9 mouse cellular contexts compared by ENCODE assay signal in the genomic region with DNA sequence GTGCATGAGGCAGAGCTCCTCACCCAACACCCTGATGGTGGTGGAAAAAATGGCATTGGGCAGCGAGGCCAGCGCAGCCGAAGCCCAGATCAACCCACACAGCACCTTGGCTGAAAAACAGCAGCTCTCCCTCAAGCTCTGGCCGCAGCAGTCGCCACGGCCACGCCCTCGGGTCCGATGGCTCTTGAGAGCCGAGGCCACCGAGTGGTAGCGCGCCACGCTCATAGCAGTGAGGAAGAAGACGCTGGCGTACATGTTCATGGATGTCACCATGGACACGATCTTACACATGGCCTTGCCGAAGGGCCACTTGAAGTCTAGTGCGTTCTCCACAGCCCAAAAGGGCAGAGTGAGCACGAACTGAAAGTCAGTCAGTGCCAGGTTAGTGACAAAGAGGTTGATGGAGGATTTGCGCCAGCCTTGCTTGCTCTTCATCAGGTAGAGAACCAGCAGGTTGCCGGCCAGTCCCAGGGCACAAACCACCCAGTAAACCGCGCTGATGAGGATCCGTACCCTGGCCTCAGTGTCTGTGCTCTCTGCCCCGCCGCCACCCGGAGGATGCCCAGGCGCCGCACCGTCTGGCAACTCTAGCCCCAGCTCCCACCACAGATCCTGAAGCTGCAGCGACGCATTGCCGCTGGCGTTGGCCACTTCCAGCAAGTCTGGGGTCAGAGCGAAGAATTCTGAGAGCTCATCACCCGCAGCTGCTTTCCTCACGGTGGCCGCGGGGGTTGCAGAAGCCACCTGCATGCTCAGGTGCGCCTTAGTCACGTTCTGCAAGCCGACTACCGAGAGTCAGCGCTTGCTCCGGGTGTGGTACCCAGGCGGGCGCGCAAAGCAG. TPM values are rescaled to one million over a fixed set of nuclear protein-coding genes. Genes with fewer than 3 reads are reported as not detected.
A peak's percentile ranks its signal among the peaks of the same experiment; 100 is the strongest.
DNase-seq lines count a peak whose midpoint lies in the region; ATAC-seq lines count a peak whose summit lies in the region.
"Had no signal": no experiment of that assay in that cellular context is flagged by ENCODE, and none has a peak within 500 bp of the region (broad histone marks: within the 10 kb centered on the region; RNA-seq: fewer than 3 reads in every experiment).

No protein-coding gene starts in this region.

- no peak for DNase-seq in heart, postnatal 25 days (ENCODE audit: low spot score)
- peak; percentile 43 for DNase-seq in ZHBTc4 (ENCODE audit: low read depth, low spot score)
- DNase-seq in limb, embryonic 10.5 days (ENCODE audit: low spot score) = peak; percentile 53
- no peak for DNase-seq in thymus, adult 18-20 months
- no peak for DNase-seq in thymus, postnatal 14 days

- no peak overlapping the region for H3K9ac ChIP-seq in heart, embryonic 13.5 days
- peak overlapping the region; percentile 29 for H3K9ac ChIP-seq in forebrain, embryonic 15.5 days (replicated peaks)
- peak overlapping the region; percentile 44 for H3K9ac ChIP-seq in neural tube, embryonic 15.5 days (replicated peaks)

- peaks cover 65% of the 10 kb centered on the region for H3K27me3 ChIP-seq in heart, embryonic 13.5 days (replicated peaks)
- H3K27me3 ChIP-seq in forebrain, embryonic 15.5 days = peaks cover 42% of the 10 kb centered on the region
- H3K27me3 ChIP-seq in limb, embryonic 10.5 days (ENCODE audit: low read depth, poor library complexity, severe bottlenecking) = peaks cover 64% of the 10 kb centered on the region
- peaks cover 47% of the 10 kb centered on the region for H3K27me3 ChIP-seq in neural tube, embryonic 15.5 days (replicated peaks)

- peaks cover 25% of the 10 kb centered on the region for H3K4me1 ChIP-seq in heart, embryonic 13.5 days
- H3K4me1 ChIP-seq in forebrain, embryonic 15.5 days = peaks cover 22% of the 10 kb centered on the region
- peaks cover 23% of the 10 kb centered on the region for H3K4me1 ChIP-seq in limb, embryonic 10.5 days
- peaks cover 31% of the 10 kb centered on the region for H3K4me1 ChIP-seq in neural tube, embryonic 15.5 days

- H3K9me3 ChIP-seq in heart, embryonic 13.5 days = no peaks in the 10 kb centered on the region
- H3K9me3 ChIP-seq in forebrain, embryonic 15.5 days = no peaks in the 10 kb centered on the region
- no peaks in the 10 kb centered on the region for H3K9me3 ChIP-seq in limb, embryonic 10.5 days (replicated peaks)
- H3K9me3 ChIP-seq in neural tube, embryonic 15.5 days (replicated peaks) = no peaks in the 10 kb centered on the region

- peak overlapping the region; percentile 67 for H3K4me2 ChIP-seq in heart, embryonic 13.5 days
- peak overlapping the region; percentile 46 for H3K4me2 ChIP-seq in forebrain, embryonic 15.5 days (replicated peaks)
- H3K4me2 ChIP-seq in neural tube, embryonic 15.5 days = peak overlapping the region; percentile 86

- no peaks in the 10 kb centered on the region for H3K36me3 ChIP-seq in heart, embryonic 13.5 days
- H3K36me3 ChIP-seq in forebrain, embryonic 15.5 days = no peaks in the 10 kb centered on the region
- H3K36me3 ChIP-seq in limb, embryonic 10.5 days = no peaks in the 10 kb centered on the region
- H3K36me3 ChIP-seq in neural tube, embryonic 15.5 days = no peaks in the 10 kb centered on the region

- ATAC-seq in heart, embryonic 13.5 days (ENCODE audit: extremely low read depth, insufficient number of reproducible peaks, low FRiP score, low TSS enrichment) = no peak
- 0 out of 2 replicates have a peak, but pooled peaks have one; percentile 36 for ATAC-seq in forebrain, embryonic 15.5 days (replicated peaks)
- peak; percentile 51; the same call in 1 of the 2 replicates for ATAC-seq in neural tube, embryonic 15.5 days (ENCODE audit: low FRiP score)

- H3K4me3 ChIP-seq in heart, embryonic 13.5 days = peak overlapping the region; percentile 47
- peak overlapping the region; percentile 33 for H3K4me3 ChIP-seq in forebrain, embryonic 15.5 days
- H3K4me3 ChIP-seq in limb, embryonic 10.5 days = peak overlapping the region; percentile 48
- peak overlapping the region; percentile 44 for H3K4me3 ChIP-seq in neural tube, embryonic 15.5 days (replicated peaks)

- intact Hi-C loops in heart, postnatal 25 days (cut with DNase I) = loop anchor here (5.0 kb wide), 1 partner anchor 114 kb away; no protein-coding TSS in a partner anchor

- WGBS in heart, embryonic 13.5 days = 3% methylated on average over 49 of the region's 49 CpGs
- WGBS in forebrain, embryonic 15.5 days = 1% methylated on average over 49 of the region's 49 CpGs
- WGBS in limb, embryonic 10.5 days = 3% methylated on average over 49 of the region's 49 CpGs
- 2% methylated on average over 49 of the region's 49 CpGs for WGBS in neural tube, embryonic 15.5 days

- no peak overlapping the region for H3K27ac ChIP-seq in heart, embryonic 13.5 days (replicated peaks)
- no peak overlapping the region for H3K27ac ChIP-seq in forebrain, embryonic 15.5 days (replicated peaks)
- no peak overlapping the region for H3K27ac ChIP-seq in limb, embryonic 10.5 days
- H3K27ac ChIP-seq in neural tube, embryonic 15.5 days (replicated peaks) = no peak overlapping the region

RNA-seq across cellular contexts. Expression of a gene that starts 1.0 kb away (rescaled TPM):
- polyA plus RNA-seq in heart, embryonic 13.5 days (2015; fragmentation: Nextera tagmentation; extraction: Ambion mirVana) = 0.07 TPM in 1 of 2 replicates, not detected in the other
- total RNA-seq in heart, postnatal 25 days (2021) = under 1 TPM in 1 of 2 experiments, not detected in 1; 0.08 TPM
- polyA plus RNA-seq in forebrain, embryonic 15.5 days (2015; fragmentation: Nextera tagmentation; extraction: Ambion mirVana) = 1.8 and 2.1 TPM in 2 replicates
- 0.05 and 0.15 TPM in 2 replicates for polyA plus RNA-seq in limb, embryonic 10.5 days (2016; fragmentation: Nextera tagmentation; extraction: Ambion mirVana)
- polyA plus RNA-seq in neural tube, embryonic 15.5 days (2015; fragmentation: Nextera tagmentation; extraction: Ambion mirVana) = 1.9 and 3.2 TPM in 2 replicates

RNA-seq across cellular contexts. Expression of a gene that starts 27.8 kb away (rescaled TPM):
- 0.98 and 1.2 TPM in 2 replicates for polyA plus RNA-seq in heart, embryonic 13.5 days (2015; fragmentation: Nextera tagmentation; extraction: Ambion mirVana)
- 1 to 10 TPM; 6.8 to 7.1 TPM for total RNA-seq in heart, postnatal 25 days (2021)
- polyA plus RNA-seq in forebrain, embryonic 15.5 days (2015; fragmentation: Nextera tagmentation; extraction: Ambion mirVana) = 0.74 and 1.0 TPM in 2 replicates
- polyA plus RNA-seq in limb, embryonic 10.5 days (2016; fragmentation: Nextera tagmentation; extraction: Ambion mirVana) = 1.0 and 1.6 TPM in 2 replicates
- 1.5 and 1.9 TPM in 2 replicates for polyA plus RNA-seq in neural tube, embryonic 15.5 days (2015; fragmentation: Nextera tagmentation; extraction: Ambion mirVana)

RNA-seq across cellular contexts. Expression of a gene that starts 36.2 kb away (rescaled TPM):
- not detected in 2 replicates for polyA plus RNA-seq in heart, embryonic 13.5 days (2015; fragmentation: Nextera tagmentation; extraction: Ambion mirVana)
- not detected for total RNA-seq in heart, postnatal 25 days (2021)
- 0.11 TPM in 1 of 2 replicates, not detected in the other for polyA plus RNA-seq in forebrain, embryonic 15.5 days (2015; fragmentation: Nextera tagmentation; extraction: Ambion mirVana)
- 0.05 TPM in 1 of 2 replicates, not detected in the other for polyA plus RNA-seq in limb, embryonic 10.5 days (2016; fragmentation: Nextera tagmentation; extraction: Ambion mirVana)
- not detected in 2 replicates for polyA plus RNA-seq in neural tube, embryonic 15.5 days (2015; fragmentation: Nextera tagmentation; extraction: Ambion mirVana)
- total RNA-seq: left cerebral cortex, adult 8-10 months had no signal

RNA-seq across cellular contexts. Expression of a gene that starts 55.2 kb away (rescaled TPM):
- 12.1 and 14.6 TPM in 2 replicates for polyA plus RNA-seq in heart, embryonic 13.5 days (2015; fragmentation: Nextera tagmentation; extraction: Ambion mirVana)
- 10 to 100 TPM; 31.2 to 32.7 TPM for total RNA-seq in heart, postnatal 25 days (2021)
- polyA plus RNA-seq in forebrain, embryonic 15.5 days (2015; fragmentation: Nextera tagmentation; extraction: Ambion mirVana) = 7.9 and 11.0 TPM in 2 replicates
- 13.3 and 15.9 TPM in 2 replicates for polyA plus RNA-seq in limb, embryonic 10.5 days (2016; fragmentation: Nextera tagmentation; extraction: Ambion mirVana)
- polyA plus RNA-seq in neural tube, embryonic 15.5 days (2015; fragmentation: Nextera tagmentation; extraction: Ambion mirVana) = 12.4 and 13.9 TPM in 2 replicates

Comparison
In these comparisons a context has a peak if more than half of its experiments do, and no peak if none do; other contexts are left out.
1. DNase-seq: peak in ZHBTc4 (single experiment) and limb, embryonic 10.5 days (single experiment); none in heart, postnatal 25 days (single experiment), thymus, adult 18-20 months (0 of 2) and thymus, postnatal 14 days (single experiment).
2. Peak in every context shown above with its lines, with median percentiles within 50 percentile points of each other: H3K4me2 ChIP-seq and H3K4me3 ChIP-seq.